Mouse (Mus musculus): ENCODE data around the gene Rftn1.

Rftn1 gene

GRCm38 (mm10) chr17:50069205-50069604 is 121.3 kb downstream of the Rftn1 start:
- H3K27me3 ChIP-seq (ENCODE audit: control insufficient read depth, insufficient read depth, low read length, poor library complexity, severe bottlenecking), result no peaks in the 10 kb centered on the region
- DNase-seq (ENCODE audit: low read depth, low spot score), result no peak
- H3K36me3 ChIP-seq (ENCODE audit: control insufficient read depth, insufficient read depth, low read length, poor library complexity, severe bottlenecking), result peaks cover 17% of the 10 kb centered on the region

DNA sequence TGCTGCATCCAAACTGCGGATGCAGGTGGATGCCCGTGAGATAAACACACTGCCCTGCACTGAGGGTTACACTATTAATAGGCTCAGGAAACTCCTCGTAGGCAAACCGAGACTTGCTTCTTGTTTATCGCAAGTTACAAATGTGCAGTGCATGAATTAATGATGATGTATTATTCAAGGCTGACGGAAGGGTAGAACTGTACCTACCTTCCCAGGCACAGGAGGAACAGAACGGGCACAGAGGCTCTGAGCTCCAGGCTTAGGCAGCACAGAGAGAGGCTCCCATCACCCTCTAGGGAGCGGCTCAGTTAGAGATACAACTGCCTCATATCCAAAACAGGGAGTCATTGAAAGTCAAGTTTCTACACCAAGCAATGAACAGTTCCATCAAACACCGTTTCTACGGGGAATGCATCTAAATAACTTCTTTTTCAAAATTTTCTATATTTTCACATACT is 121.8 kb downstream of the Rftn1 start:
- no peak for DNase-seq (ENCODE audit: low read depth, low spot score)
- Histone ChIP-seq H3K27me3 (ENCODE audit: control insufficient read depth, insufficient read depth, low read length, poor library complexity, severe bottlenecking) (no peaks in the 10 kb centered on the region), H3K36me3 (ENCODE audit: control insufficient read depth, insufficient read depth, low read length, poor library complexity, severe bottlenecking) (peaks cover 15% of the 10 kb centered on the region)

- Histone ChIP-seq H3K27me3 (ENCODE audit: control insufficient read depth, insufficient read depth, low read length, poor library complexity, severe bottlenecking) (no peaks in the 10 kb centered on the region), H3K36me3 (ENCODE audit: control insufficient read depth, insufficient read depth, low read length, poor library complexity, severe bottlenecking) (peaks cover 11% of the 10 kb centered on the region)
- peak; percentile 19 for DNase-seq (ENCODE audit: low read depth, low spot score)
Observed at GRCm38 (mm10) chr17:50067774-50068680, 122.4 kb downstream of the Rftn1 start.

- no peaks in the 10 kb centered on the region for H3K27me3 ChIP-seq (ENCODE audit: control insufficient read depth, insufficient read depth, low read length, poor library complexity, severe bottlenecking)
- peaks cover 10% of the 10 kb centered on the region for H3K36me3 ChIP-seq (ENCODE audit: control insufficient read depth, insufficient read depth, low read length, poor library complexity, severe bottlenecking)
- no peak for DNase-seq (ENCODE audit: low read depth, low spot score)
Observed at GRCm38 (mm10) chr17:50066822-50067713, 123.4 kb downstream of the Rftn1 start.

DNA sequence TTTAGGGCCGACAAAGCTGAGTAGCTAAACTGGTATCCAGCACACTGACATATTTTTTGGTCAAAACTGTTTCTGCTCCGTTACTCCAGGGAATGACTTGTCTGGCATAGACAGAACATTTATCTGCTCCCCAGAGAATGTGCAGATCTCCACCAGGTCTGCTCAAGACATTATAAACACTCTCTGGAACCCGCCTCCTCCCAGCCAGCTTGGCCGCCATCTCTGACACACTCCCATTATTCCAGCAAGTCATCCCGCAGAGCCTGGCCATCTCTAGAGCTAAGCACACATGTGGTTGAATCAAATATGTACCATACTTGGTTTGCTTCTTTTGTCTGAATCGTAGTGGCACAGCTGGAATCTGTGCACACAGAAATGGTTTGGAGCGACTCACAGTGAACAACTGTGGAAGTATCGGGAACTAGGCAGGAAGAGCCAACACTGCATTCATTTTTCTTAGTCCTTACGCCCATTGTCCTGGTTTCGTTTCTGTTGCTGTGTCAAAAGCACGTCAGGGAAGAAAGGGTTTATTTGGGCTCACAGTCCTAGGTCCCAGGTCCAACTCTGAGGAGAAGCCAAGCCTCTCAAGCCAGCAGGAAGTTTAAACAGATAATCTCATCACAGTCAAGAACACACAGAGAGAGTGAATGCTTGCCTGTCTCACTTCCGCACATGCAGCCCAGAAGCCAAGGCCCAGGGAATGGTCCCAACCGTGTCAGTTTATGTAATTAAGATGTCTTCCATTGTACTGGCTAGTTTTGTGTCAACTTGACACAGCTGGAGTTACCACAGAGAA is 126.4 kb downstream of the Rftn1 start:
- no peak for DNase-seq (ENCODE audit: low read depth, low spot score)
- peaks cover 7% of the 10 kb centered on the region for H3K36me3 ChIP-seq (ENCODE audit: control insufficient read depth, insufficient read depth, low read length, poor library complexity, severe bottlenecking)
- H3K27me3 ChIP-seq (ENCODE audit: control insufficient read depth, insufficient read depth, low read length, poor library complexity, severe bottlenecking), result no peaks in the 10 kb centered on the region

GRCm38 (mm10) chr17:50062649-50063048 is 127.8 kb downstream of the Rftn1 start:
- no peak for DNase-seq (ENCODE audit: low read depth, low spot score)

DNA sequence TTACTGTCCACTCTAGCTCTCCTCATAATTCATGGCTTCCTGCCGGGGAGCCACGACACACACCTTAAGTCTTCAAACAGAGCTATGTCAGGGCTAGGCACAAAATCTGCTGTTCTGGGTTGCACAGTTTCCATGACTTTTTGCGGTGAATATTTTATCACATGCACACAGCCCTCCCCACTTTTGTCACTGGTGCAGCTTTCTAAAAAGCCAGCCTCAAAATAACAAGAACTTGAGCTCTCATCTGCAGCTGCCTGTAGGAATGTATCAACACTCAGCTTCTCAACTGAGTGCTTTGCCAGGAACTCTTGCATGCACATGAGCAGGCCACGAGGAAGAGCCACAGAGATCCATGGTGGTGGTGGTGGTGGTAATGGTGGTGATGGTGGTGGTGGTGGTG is 129.0 kb downstream of the Rftn1 start:
- peaks cover 3% of the 10 kb centered on the region; the same call in 1 of the 2 replicates for H3K36me3 ChIP-seq (ENCODE audit: control insufficient read depth, insufficient read depth, low read length, poor library complexity, severe bottlenecking)
- DNase-seq (ENCODE audit: low read depth, low spot score), result no peak
- no peaks in the 10 kb centered on the region for H3K27me3 ChIP-seq (ENCODE audit: control insufficient read depth, insufficient read depth, low read length, poor library complexity, severe bottlenecking)

More at GRCm38 (mm10) chr17:50062649-50063048, 127.8 kb downstream of the Rftn1 start:
- no peaks in the 10 kb centered on the region for H3K27me3 ChIP-seq (ENCODE audit: control insufficient read depth, insufficient read depth, low read length, poor library complexity, severe bottlenecking)
- H3K36me3 ChIP-seq (ENCODE audit: control insufficient read depth, insufficient read depth, low read length, poor library complexity, severe bottlenecking), result peaks cover 3% of the 10 kb centered on the region

DNA sequence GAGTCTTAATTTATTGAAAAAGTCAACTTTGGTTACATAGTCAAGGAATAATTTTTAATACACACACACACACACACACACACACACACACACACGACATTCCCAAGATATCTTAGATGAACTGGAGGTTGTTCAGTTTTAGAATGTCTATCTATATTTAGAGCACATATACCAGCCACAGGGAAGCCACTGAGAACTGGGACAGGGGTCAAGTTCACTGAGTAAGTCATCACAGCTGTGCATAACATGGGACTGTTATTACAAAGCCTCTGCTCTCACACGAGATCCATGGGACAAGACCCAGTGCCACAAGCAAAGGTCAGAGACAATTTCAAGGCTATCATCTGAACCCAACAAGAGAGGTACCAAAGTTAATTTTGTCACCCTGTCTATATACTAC is 130.3 kb downstream of the Rftn1 start:
- no peak for DNase-seq (ENCODE audit: low read depth, low spot score)
- no peaks in the 10 kb centered on the region for H3K27me3 ChIP-seq (ENCODE audit: control insufficient read depth, insufficient read depth, low read length, poor library complexity, severe bottlenecking)
- H3K36me3 ChIP-seq (ENCODE audit: control insufficient read depth, insufficient read depth, low read length, poor library complexity, severe bottlenecking), result no peaks in the 10 kb centered on the region; the same call in 1 of the 2 replicates

DNA sequence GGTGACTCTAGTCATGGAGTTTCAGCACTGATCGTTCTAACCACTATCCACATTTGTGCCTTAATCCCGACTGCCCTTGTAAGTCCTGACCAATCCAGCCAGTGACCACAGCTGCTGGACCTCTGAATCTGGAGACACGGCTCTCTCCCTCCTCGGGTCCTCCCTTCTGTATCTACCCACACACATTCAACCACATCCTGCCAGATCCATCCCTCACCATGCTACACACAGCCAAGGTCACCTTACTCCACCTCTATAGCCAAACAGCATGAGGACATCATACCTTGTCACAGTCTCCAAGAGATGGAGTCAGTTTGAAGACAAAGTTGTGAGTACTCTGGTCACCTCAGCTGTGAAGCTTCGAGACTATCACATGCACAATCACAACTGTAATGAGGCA is 131.1 kb downstream of the Rftn1 start:
- H3K36me3 ChIP-seq (ENCODE audit: control insufficient read depth, insufficient read depth, low read length, poor library complexity, severe bottlenecking), result no peaks in the 10 kb centered on the region; the same call in 1 of the 2 replicates
- peak; percentile 18 for DNase-seq (ENCODE audit: low read depth, low spot score)
- no peaks in the 10 kb centered on the region for H3K27me3 ChIP-seq (ENCODE audit: control insufficient read depth, insufficient read depth, low read length, poor library complexity, severe bottlenecking)

- Histone ChIP-seq H3K27me3 (ENCODE audit: control insufficient read depth, insufficient read depth, low read length, poor library complexity, severe bottlenecking) (no peaks in the 10 kb centered on the region), H3K36me3 (ENCODE audit: control insufficient read depth, insufficient read depth, low read length, poor library complexity, severe bottlenecking) (peaks cover 4% of the 10 kb centered on the region)
- no peak for DNase-seq (ENCODE audit: low read depth, low spot score)
Observed at GRCm38 (mm10) chr17:50055154-50055756, 135.2 kb downstream of the Rftn1 start.

DNA sequence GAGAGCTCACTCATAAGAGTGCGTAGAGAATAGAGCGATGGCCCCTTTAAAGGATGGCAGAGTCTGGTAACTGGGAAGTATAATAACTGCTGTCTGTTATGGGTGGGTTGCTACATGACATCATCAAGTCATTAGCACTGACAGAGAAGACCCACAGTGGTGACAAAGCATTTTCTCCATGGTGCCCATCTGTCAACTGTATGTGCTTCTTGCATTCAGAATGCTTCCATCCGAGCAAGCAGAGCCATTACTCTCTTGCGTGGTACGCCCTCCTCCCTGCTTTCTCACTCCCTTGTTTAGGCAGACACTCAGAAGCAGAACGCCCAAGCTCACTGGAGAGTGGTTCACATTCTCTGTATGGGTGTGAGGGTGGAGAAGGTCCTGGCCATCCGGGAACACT is 135.9 kb downstream of the Rftn1 start:
- Histone ChIP-seq H3K27me3 (ENCODE audit: control insufficient read depth, insufficient read depth, low read length, poor library complexity, severe bottlenecking) (no peaks in the 10 kb centered on the region), H3K36me3 (ENCODE audit: control insufficient read depth, insufficient read depth, low read length, poor library complexity, severe bottlenecking) (peaks cover 4% of the 10 kb centered on the region)
- DNase-seq (ENCODE audit: low read depth, low spot score), result peak; percentile 23

GRCm38 (mm10) chr17:50053961-50054360 is 136.5 kb downstream of the Rftn1 start:
- DNase-seq (ENCODE audit: low read depth, low spot score), result no peak
- Histone ChIP-seq H3K36me3 (ENCODE audit: control insufficient read depth, insufficient read depth, low read length, poor library complexity, severe bottlenecking) (peaks cover 4% of the 10 kb centered on the region), H3K27me3 (ENCODE audit: control insufficient read depth, insufficient read depth, low read length, poor library complexity, severe bottlenecking) (no peaks in the 10 kb centered on the region)

DNA sequence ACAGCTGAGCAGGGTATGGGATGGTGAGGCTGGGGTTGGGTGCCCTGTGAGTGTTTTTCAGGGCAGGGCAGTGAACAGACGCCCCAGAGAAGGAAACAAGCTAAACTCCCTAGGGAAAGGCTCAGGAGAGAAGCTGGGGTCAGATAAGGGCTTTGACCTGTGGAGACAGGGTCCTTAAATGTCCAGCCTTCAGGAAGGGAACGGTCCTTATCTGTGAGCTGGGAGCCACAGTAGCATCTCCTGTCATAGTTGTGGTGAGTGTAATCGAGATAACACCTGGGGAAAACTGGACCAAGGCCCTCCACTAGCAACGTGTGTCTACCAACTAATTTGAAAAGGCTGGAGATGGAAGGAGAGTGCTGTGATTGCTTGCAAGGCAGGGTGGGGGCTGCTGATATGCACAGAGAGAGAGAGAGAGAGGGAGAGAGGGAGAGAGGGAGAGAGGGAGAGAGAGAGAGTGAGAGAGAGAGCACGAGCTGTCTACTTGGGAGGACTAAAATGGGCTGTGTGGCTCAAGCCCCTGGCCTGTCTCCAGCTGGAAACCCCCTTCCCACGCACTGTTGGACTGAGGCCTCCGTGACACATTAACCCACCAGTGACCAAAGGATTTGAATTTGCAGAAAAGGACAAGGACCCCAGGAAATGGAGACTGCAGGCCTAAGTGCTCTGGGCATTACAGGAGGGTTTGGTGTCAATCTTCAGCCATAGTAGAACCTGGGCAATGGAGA is 137.6 kb downstream of the Rftn1 start:
- DNase-seq (ENCODE audit: low read depth, low spot score), result no peak
- H3K36me3 ChIP-seq (ENCODE audit: control insufficient read depth, insufficient read depth, low read length, poor library complexity, severe bottlenecking), result peaks cover 4% of the 10 kb centered on the region

More for the DNA sequence above, 137.6 kb downstream of the Rftn1 start:
- no peaks in the 10 kb centered on the region for H3K27me3 ChIP-seq (ENCODE audit: control insufficient read depth, insufficient read depth, low read length, poor library complexity, severe bottlenecking)
